Mouse (Mus musculus): ENCODE data around the gene Mgmt. TPM values are rescaled to one million over a fixed set of nuclear protein-coding genes. Genes with fewer than 3 reads are reported as not detected.

Mgmt gene
- polyA plus RNA-seq, 1 experiment from 2014 or later, result 1.6 TPM

DNA sequence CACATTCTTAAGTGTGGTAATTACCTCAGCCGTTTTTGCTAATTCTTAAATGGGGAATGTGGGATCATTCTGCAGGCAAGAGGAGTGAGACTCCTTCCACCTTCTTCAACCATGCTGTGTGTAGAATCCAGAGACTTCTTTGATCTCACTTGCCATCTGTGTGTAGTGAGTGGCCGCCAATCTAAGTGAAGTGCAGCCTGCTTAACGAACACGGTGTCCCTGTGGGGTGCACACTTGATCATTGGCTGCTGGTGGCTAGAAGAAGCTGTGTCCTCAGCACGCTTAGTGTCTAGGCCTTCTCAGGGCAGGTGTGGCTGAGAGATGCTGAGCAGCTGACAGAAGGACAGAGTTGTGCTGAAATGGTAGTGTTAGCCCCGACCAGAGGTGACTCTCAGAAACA lies 113.9 kb downstream of the Mgmt start:
- H3K9ac ChIP-seq (replicated peaks), result no peak overlapping the region
- H3K36me3 ChIP-seq, result no peaks in the 10 kb centered on the region
- 62% methylated on average over 6 of the region's 6 CpGs for WGBS
- H3K4me2 ChIP-seq (replicated peaks), result no peak overlapping the region
- H3K27me3 ChIP-seq, result no peaks in the 10 kb centered on the region
- peaks cover 29% of the 10 kb centered on the region for H3K4me1 ChIP-seq (replicated peaks)
- ATAC-seq, result no peak
- H3K9me3 ChIP-seq, result no peaks in the 10 kb centered on the region
- H3K27ac ChIP-seq, result no peak overlapping the region
- H3K4me3 ChIP-seq (replicated peaks), result no peak overlapping the region

DNA sequence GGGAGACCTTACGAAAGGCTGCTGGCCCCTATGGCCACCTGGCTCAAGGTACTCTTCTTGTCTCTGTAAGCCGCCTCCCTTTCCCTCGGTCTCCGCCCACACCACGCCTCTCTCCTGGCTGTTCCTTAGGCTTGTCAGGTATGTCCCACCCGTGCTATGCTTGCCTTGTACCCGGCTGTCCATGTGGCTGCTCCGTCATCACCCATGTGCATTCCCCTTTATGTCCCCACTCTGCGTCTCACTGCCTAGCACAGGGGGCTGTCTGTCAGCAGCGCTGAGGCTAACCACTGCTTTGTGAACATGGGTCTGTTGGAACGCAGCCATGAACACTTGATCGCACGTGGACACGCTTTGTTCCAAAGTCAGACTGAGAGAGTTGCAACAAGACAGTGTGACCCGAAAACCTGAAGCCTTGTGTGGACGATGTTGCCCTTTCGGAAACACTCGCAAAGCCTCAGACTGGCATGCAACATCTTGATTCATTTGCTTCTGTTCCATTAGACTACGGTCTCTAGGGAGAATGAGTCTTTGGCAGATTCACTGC lies 115.4 kb downstream of the Mgmt start:
- H3K36me3 ChIP-seq, result no peaks in the 10 kb centered on the region

DNA sequence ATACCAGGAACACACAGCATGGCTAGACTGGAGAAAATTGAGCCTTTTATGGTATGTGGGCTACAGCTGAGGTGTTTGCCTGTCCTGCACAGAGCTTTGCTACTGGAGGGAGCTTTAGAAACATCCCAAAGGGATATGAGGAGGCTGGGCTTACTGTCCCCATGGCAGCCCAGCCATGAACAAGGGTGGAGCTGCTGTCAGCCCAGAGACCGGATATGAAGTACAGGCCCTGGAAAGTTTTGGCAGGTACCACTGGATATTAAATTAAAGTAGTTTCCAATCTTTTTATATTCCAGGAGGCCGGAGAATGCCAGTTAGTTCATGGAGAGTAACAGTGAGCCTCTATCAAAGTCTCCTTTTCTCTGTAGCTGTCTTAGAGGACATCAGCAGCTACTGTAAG lies 116.0 kb downstream of the Mgmt start:
- no peak overlapping the region for H3K4me2 ChIP-seq (replicated peaks)
- peaks cover 9% of the 10 kb centered on the region for H3K4me1 ChIP-seq (replicated peaks)
- no peak overlapping the region for H3K9ac ChIP-seq (replicated peaks)
- no peaks in the 10 kb centered on the region for H3K36me3 ChIP-seq
- no peak for ATAC-seq
- no peaks in the 10 kb centered on the region for H3K9me3 ChIP-seq
- H3K4me3 ChIP-seq (replicated peaks), result no peak overlapping the region
- no peak overlapping the region for H3K27ac ChIP-seq
- 84% methylated on average over 2 of the region's 2 CpGs for WGBS
- H3K27me3 ChIP-seq, result no peaks in the 10 kb centered on the region

More for the DNA sequence above, 115.4 kb downstream of the Mgmt start:
- 85% methylated on average over 19 of the region's 19 CpGs for WGBS
- H3K27ac ChIP-seq, result no peak overlapping the region
- peaks cover 16% of the 10 kb centered on the region for H3K4me1 ChIP-seq (replicated peaks)
- no peaks in the 10 kb centered on the region for H3K9me3 ChIP-seq
- no peaks in the 10 kb centered on the region for H3K27me3 ChIP-seq
- no peak overlapping the region for H3K4me3 ChIP-seq (replicated peaks)
- H3K9ac ChIP-seq (replicated peaks), result no peak overlapping the region
- no peak overlapping the region for H3K4me2 ChIP-seq (replicated peaks)
- no peak for ATAC-seq

DNA sequence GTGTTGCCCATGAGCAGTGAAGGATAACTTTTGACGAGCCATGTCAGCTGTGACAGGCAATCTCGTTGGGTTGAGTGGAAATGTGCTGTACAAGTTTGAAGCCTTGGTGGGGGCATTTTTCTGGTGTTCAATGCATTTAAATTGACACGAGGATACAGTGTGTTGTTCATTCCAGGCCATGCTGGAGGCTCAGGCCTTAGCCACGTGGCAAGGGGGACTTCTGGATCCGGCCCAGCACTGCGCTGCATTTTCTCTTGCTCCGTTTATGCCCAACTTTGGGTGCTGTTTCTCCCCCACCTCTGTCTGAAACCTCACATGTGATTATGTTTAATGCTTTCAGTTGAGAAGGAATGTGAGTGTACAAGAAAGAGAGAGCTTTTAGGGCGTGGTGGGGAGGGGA lies 118.3 kb downstream of the Mgmt start:
- no peaks in the 10 kb centered on the region for H3K27me3 ChIP-seq
- 70% methylated on average over 8 of the region's 8 CpGs for WGBS

DNA sequence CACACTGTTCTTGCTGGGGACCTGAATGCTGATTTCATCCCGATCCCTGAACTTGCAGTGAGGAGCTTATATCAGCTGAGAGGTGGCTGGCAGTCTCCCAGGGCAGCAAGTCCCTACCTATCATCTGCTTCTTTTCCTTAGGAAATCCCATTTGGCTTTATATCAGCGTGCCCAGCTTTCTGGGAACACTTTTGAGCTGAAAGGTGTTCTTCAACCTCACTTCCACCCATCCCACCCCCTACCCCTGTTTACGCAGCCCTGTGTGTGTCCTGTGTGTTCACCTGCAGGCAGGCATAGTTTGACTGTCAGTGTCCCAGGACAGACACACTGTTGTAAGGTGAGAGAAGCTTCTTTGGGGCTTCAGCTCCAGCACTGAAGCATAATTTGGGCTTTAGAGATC lies 119.0 kb downstream of the Mgmt start:
- Histone ChIP-seq H3K27me3 (no peaks in the 10 kb centered on the region), H3K4me1 (replicated peaks) (peaks cover 3% of the 10 kb centered on the region), H3K36me3 (no peaks in the 10 kb centered on the region), H3K4me2 (replicated peaks) (no peak overlapping the region), H3K9me3 (no peaks in the 10 kb centered on the region), H3K27ac (no peak overlapping the region), H3K9ac (replicated peaks) (no peak overlapping the region), H3K4me3 (replicated peaks) (no peak overlapping the region)
- no peak for ATAC-seq
- WGBS, result 69% methylated on average over 3 of the region's 3 CpGs

More for the DNA sequence above, 118.3 kb downstream of the Mgmt start:
- H3K4me1 ChIP-seq (replicated peaks), result peaks cover 7% of the 10 kb centered on the region
- H3K9me3 ChIP-seq, result no peaks in the 10 kb centered on the region
- H3K4me3 ChIP-seq (replicated peaks), result no peak overlapping the region
- no peak overlapping the region for H3K4me2 ChIP-seq (replicated peaks)
- H3K36me3 ChIP-seq, result no peaks in the 10 kb centered on the region
- H3K9ac ChIP-seq (replicated peaks), result no peak overlapping the region
- no peak for ATAC-seq
- H3K27ac ChIP-seq, result no peak overlapping the region

DNA sequence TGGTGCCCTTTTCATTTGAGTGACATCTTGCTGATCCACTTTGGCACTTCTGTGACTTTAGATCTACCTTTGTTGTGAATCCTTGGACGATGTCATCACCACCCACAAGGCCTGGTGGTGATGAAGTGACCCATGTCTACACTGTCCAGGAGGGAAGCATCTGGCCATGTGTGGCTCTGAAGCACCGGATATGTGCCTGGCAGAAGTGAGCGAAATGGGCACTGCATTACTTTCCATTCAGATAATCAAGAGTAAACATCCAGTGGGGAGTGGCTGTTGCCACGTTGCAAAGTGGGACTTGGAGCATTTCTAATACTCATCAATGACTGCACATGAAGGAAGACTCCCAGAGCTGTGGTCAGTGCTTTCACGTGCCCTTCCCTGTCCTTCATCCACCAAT lies 124.2 kb downstream of the Mgmt start:
- Histone ChIP-seq H3K9me3 (no peaks in the 10 kb centered on the region), H3K4me1 (replicated peaks) (no peaks in the 10 kb centered on the region), H3K27ac (no peak overlapping the region), H3K4me2 (replicated peaks) (no peak overlapping the region), H3K4me3 (replicated peaks) (no peak overlapping the region), H3K36me3 (no peaks in the 10 kb centered on the region), H3K27me3 (peaks cover 3% of the 10 kb centered on the region; the same call in 1 of the 2 replicates), H3K9ac (replicated peaks) (no peak overlapping the region)
- WGBS, result 92% methylated on average over 5 of the region's 5 CpGs
- no peak for ATAC-seq

DNA sequence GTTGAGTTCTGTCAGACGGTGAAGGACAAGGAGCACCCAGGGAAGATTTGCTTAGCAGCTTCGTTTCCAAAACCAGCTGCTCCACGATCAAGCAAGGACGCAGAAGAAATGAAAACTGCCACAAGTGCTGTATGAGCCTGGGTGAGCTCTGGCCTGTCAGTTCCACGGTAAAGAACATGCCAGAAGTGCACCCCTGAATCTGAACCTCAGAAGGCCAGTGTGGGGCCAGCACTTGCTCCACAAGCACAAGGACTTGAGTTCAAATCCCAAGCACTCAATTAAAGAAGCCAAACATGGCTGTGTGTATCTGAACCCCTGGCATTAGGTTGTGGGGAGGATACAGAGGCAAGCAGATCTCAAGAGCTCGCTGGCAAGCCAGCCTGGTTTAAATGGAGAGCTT lies 125.8 kb downstream of the Mgmt start:
- H3K4me2 ChIP-seq (replicated peaks), result no peak overlapping the region
- ATAC-seq, result no peak
- H3K36me3 ChIP-seq, result no peaks in the 10 kb centered on the region
- no peak overlapping the region for H3K27ac ChIP-seq
- 83% methylated on average over 6 of the region's 6 CpGs for WGBS
- no peaks in the 10 kb centered on the region for H3K4me1 ChIP-seq (replicated peaks)
- H3K27me3 ChIP-seq, result peaks cover 3% of the 10 kb centered on the region; the same call in 1 of the 2 replicates
- no peaks in the 10 kb centered on the region for H3K9me3 ChIP-seq
- H3K4me3 ChIP-seq (replicated peaks), result no peak overlapping the region
- H3K9ac ChIP-seq (replicated peaks), result no peak overlapping the region

DNA sequence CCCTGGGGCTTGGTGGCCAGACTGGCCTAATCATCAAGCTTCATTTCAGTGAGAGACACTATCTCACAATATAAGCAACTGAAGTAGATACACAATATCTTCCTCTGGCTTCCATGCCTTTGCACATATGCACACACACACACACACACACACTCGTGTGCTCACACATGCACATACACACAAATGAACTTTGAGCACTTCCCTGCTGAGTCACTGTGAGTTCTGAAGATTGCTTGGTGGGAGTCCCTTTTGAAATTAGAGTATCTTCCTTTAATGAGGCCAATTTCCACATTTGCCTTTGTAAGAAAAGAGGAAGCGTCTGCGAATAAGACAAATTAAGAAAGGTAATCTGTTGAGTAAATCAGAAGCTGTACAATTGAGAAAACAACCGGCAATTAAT lies 136.4 kb downstream of the Mgmt start:
- WGBS, result 89% methylated on average over 4 of the region's 4 CpGs
- H3K27me3 ChIP-seq, result no peaks in the 10 kb centered on the region

DNA sequence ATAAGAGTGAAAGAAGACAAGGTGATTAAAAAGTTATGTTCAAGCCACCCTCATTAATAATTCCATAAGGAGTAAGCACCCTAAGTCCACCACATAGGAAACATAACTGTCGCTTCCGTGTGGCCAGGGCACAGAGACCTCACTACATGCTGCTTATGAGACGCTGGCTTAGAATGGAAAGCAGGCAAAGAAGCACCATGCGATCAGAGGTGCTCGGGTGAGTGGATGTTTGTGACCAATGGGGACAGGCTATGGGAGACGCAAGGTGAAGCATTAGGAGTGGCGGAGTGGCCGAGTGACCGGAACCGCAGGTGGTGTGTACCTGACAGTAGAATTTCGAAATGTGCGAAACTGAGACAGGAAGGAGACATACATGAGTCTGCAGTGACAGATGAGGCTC lies 138.8 kb downstream of the Mgmt start:
- Histone ChIP-seq H3K27ac (no peak overlapping the region), H3K4me1 (replicated peaks) (peaks cover 16% of the 10 kb centered on the region), H3K9me3 (no peaks in the 10 kb centered on the region), H3K27me3 (peaks cover 5% of the 10 kb centered on the region; the same call in 1 of the 2 replicates), H3K36me3 (no peaks in the 10 kb centered on the region), H3K4me2 (replicated peaks) (no peak overlapping the region), H3K4me3 (replicated peaks) (no peak overlapping the region), H3K9ac (replicated peaks) (no peak overlapping the region)
- 95% methylated on average over 12 of the region's 12 CpGs for WGBS
- no peak for ATAC-seq

More for the DNA sequence above, 136.4 kb downstream of the Mgmt start:
- Histone ChIP-seq H3K27ac (no peak overlapping the region), H3K4me1 (replicated peaks) (peaks cover 3% of the 10 kb centered on the region), H3K4me2 (replicated peaks) (no peak overlapping the region), H3K4me3 (replicated peaks) (no peak overlapping the region), H3K9ac (replicated peaks) (no peak overlapping the region), H3K9me3 (no peaks in the 10 kb centered on the region), H3K36me3 (no peaks in the 10 kb centered on the region)
- ATAC-seq, result no peak

DNA sequence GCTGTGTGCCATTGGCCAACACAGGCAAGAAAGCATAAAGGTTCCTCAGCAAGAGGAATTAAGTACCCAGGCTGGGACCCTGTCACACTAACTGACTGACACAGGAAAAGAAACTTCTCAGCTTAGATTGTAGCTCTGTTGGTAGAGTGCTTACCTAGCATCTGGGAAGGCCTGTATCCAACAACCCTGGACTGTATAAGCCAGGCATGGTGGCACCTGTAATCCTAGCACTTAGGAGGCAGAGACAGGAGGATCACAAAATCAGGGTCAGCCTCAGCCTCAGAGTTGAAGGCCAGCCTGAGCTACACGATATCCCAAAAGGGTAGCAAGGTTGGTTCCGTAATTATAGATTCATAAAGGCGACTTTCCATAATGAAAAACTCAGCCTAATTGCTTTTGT lies 140.6 kb downstream of the Mgmt start:
- no peak overlapping the region for H3K4me3 ChIP-seq (replicated peaks)
- no peak overlapping the region for H3K4me2 ChIP-seq (replicated peaks)
- WGBS, result 84% methylated on average over 3 of the region's 3 CpGs
- no peak overlapping the region for H3K27ac ChIP-seq
- H3K9me3 ChIP-seq, result no peaks in the 10 kb centered on the region
- no peak for ATAC-seq
- no peak overlapping the region for H3K9ac ChIP-seq (replicated peaks)
- H3K36me3 ChIP-seq, result no peaks in the 10 kb centered on the region
- H3K4me1 ChIP-seq (replicated peaks), result peaks cover 30% of the 10 kb centered on the region
- peaks cover 5% of the 10 kb centered on the region; the same call in 1 of the 2 replicates for H3K27me3 ChIP-seq

DNA sequence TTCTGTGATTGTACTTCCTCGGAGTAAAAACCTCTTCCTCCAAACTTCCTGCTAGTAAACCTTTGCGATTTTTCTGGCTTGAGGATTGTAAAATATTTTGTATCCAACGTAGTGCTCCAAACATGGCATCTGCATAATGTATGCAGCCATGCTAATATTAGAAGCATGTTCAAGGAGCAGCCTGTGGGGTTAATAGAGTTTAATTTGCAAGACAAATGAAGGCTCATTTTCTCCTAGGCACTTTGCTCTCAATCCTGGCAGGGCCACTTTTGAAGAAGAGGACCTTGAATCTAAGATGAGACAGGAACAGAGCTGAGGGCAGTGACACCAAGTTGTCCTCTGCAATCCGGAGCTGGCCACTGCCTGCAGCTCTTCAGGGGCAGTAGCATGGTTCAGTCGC lies 141.5 kb downstream of the Mgmt start:
- 55% methylated on average over 5 of the region's 5 CpGs for WGBS
- no peak for ATAC-seq
- H3K27me3 ChIP-seq, result peaks cover 5% of the 10 kb centered on the region; the same call in 1 of the 2 replicates
- no peak overlapping the region for H3K9ac ChIP-seq (replicated peaks)
- peaks cover 36% of the 10 kb centered on the region for H3K4me1 ChIP-seq (replicated peaks)
- H3K9me3 ChIP-seq, result no peaks in the 10 kb centered on the region
- H3K4me3 ChIP-seq (replicated peaks), result no peak overlapping the region
- H3K36me3 ChIP-seq, result no peaks in the 10 kb centered on the region
- H3K27ac ChIP-seq, result 0 out of 2 replicates have a peak overlapping the region, but pooled peaks have one; percentile 51
- no peak overlapping the region for H3K4me2 ChIP-seq (replicated peaks)

DNA sequence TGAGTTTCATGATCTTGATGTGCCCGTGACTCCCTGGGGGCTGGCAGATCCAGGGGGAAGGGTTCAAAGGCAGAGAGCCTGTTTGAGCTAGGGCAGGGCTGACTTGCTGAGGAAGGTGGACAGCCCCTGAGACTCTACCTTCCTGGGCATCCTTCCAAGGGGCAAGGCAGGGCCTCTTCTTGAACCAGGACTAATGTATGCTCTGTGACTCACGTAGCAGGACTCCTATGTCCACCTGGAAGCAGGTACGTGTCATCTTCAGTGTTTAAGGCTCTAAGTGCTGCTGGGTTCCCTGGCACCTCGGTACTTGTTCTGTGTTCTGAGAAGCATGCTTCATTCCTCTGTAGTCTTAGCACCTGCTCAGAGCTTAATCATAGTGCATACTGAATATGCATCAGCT lies 143.1 kb downstream of the Mgmt start:
- Histone ChIP-seq H3K9ac (replicated peaks) (no peak overlapping the region), H3K27ac (no peak overlapping the region), H3K9me3 (no peaks in the 10 kb centered on the region), H3K27me3 (peaks cover 5% of the 10 kb centered on the region; the same call in 1 of the 2 replicates), H3K4me1 (replicated peaks) (peaks cover 42% of the 10 kb centered on the region), H3K4me2 (replicated peaks) (no peak overlapping the region), H3K4me3 (replicated peaks) (no peak overlapping the region), H3K36me3 (no peaks in the 10 kb centered on the region)
- WGBS, result 79% methylated on average over 4 of the region's 4 CpGs
- no peak for ATAC-seq

DNA sequence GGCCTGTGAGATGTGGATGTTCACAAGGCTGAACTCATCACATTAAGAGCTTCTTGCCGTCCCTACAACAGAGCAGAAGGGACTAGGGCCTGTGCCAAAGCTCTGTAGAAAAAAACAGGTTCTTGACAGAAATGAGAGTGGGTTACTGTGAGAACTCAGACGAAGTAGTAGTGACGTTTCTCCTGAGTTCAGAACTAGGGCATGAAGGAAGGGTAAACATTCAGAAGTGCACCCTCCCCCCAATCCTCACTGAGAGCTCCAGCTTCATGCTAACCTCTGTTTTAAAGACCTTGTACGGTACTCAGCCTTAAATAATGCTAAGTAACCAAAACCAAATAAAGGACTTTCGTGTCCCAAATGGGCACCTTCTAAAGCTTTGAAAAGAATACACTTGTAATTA lies 143.5 kb downstream of the Mgmt start:
- 57% methylated on average over 5 of the region's 5 CpGs for WGBS
- H3K27ac ChIP-seq, result no peak overlapping the region
- no peak overlapping the region for H3K4me2 ChIP-seq (replicated peaks)
- peaks cover 44% of the 10 kb centered on the region for H3K4me1 ChIP-seq (replicated peaks)
- H3K27me3 ChIP-seq, result peaks cover 5% of the 10 kb centered on the region; the same call in 1 of the 2 replicates
- H3K36me3 ChIP-seq, result no peaks in the 10 kb centered on the region
- no peak overlapping the region for H3K4me3 ChIP-seq (replicated peaks)
- ATAC-seq, result no peak
- no peak overlapping the region for H3K9ac ChIP-seq (replicated peaks)
- H3K9me3 ChIP-seq, result no peaks in the 10 kb centered on the region
